Mouse (Mus musculus) C2C12 (cell line): ENCODE results near the gene Cacna1b.

ENCODE experiments used
- CEBPB ChIP-seq: IDR thresholded peaks from one replicate; pipeline ENCODE4 v1.6.1; 2011; ENCODE audit warnings: low read depth, mild to moderate bottlenecking, control low read depth, moderate library complexity
- CTCF ChIP-seq: IDR thresholded peaks from one replicate; pipeline ENCODE4 v1.5.1; 2011; ENCODE audit not compliant: control insufficient read depth, insufficient read depth, insufficient read length
- FOSL1 ChIP-seq: IDR thresholded peaks from one replicate; pipeline ENCODE4 v1.8.0; 2011; ENCODE audit warnings: mild to moderate bottlenecking, low read length; ENCODE audit not compliant: poor library complexity, insufficient read depth, severe bottlenecking
- MAX ChIP-seq: IDR thresholded peaks from one replicate; pipeline ENCODE4 v1.6.1; 2011; ENCODE audit warnings: mild to moderate bottlenecking, control low read depth
- MYOD1 ChIP-seq: IDR thresholded peaks from one replicate; pipeline ENCODE4 v1.6.1; 2011; ENCODE audit warnings: low read depth; ENCODE audit not compliant: control insufficient read depth, insufficient read length
- MYOG ChIP-seq: IDR thresholded peaks from one replicate; pipeline ENCODE4 v1.6.1; 2011; ENCODE audit not compliant: control insufficient read depth, insufficient read length; ENCODE audit errors: extremely low read depth
- USF1 ChIP-seq: IDR thresholded peaks from one replicate; pipeline ENCODE4 v1.6.1; 2011; ENCODE audit warnings: low read depth, mild to moderate bottlenecking, control low read depth, moderate library complexity

DNA sequence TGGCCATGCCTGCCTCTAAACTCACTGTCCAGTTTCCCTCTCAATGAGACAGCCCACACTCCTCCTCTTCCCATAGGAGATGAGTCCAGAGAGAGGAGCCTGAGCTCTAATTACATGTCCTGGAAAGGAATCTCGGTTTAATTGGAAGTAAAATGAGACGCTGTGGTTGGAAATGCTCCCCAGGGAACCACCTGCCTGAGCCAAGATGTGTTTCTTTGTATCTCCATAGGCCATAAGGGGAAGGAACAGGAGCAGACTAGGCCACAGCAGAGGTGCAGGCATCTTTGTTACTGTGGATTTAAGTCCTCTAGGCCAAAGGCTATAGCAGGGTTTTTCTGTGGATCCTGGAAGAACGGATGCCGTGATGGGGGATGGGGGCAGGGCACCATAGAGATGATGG, 10.4 kb downstream of the Cacna1b start:
- TF ChIP-seq CTCF: no peak
- no peak for TF ChIP-seq MYOG
- TF ChIP-seq USF1: no peak
- TF ChIP-seq CEBPB: no peak
- no peak for TF ChIP-seq MAX
- no peak for TF ChIP-seq MYOD1
- TF ChIP-seq FOSL1: no peak
